Mouse (Mus musculus) lung, postnatal 10 days (tissue): ENCODE measurements around the gene Celf5.

ENCODE experiments used
- DNase-seq: peaks from one replicate; pipeline ENCODE4 v3.0.0; 2021

The Celf5 gene

DNA sequence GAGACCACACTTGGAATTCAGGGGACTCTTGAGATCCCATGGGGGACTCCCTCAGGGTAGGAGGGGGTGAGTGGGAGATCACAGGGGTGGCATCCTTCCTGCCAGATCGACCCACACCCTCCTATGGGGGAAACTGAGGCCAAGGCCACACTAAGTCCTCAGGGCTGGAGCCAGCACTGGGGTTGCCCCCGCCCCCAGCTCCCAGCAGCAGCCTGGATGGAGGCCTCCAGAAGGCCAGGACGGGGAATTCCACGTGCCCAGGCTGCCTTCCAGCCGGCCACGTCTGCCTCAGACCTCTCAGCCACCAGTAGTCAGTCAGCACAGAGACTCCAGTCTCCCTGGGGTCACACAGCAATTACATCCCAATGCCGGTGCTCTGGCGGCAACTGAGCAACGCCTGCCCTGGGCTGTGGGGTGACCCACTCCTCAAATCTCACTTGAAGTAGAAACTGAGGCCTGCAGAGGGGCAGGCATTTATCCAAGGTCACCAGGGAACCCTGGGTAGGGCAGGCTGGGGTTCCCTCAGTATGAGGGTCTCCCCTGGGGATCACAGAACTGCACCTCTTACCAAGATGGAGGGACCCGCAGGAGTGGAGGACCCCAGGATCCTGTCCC lies 57.2 kb downstream of the Celf5 start:
- peak; percentile 49 for DNase-seq

DNA sequence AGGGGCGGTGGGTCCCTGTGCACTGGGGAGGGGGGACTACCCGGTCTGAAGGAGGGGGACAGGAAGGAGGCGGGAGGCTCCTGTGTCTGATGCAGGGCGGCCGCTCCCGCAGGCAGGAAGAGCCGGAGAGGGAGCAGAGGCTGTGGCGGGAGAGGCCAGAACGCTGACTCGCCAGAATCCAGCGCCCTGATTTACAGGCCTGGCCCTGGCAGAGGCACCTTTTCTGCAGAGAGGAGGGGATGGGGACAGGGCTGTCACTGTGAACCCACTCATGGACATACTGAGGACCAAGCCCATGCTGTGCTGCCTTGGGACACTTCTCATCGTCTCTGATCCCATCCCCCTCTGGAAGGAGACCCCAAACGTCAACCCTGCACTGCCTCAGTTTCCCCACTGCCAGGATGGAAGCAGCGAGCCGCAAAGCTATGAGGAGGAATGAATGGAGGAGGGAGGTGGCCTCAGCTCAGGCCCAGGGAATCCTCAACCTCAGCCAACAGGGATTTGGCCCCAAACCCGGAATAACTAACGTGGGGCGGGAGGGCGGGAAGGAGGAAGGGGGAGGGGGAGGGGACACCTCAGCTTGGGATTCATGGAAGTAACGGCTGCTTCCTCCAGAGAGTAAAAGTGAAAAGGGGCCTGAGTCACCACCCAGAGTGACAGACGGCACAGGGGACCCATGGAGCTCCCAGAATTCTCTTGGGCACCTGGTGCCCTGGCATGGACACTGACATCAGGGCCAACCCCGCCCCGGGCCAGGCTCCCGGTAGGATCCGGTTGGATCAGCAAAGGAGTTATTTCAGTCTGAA lies 58.1 kb downstream of the Celf5 start:
- peak; percentile 71 for DNase-seq

DNA sequence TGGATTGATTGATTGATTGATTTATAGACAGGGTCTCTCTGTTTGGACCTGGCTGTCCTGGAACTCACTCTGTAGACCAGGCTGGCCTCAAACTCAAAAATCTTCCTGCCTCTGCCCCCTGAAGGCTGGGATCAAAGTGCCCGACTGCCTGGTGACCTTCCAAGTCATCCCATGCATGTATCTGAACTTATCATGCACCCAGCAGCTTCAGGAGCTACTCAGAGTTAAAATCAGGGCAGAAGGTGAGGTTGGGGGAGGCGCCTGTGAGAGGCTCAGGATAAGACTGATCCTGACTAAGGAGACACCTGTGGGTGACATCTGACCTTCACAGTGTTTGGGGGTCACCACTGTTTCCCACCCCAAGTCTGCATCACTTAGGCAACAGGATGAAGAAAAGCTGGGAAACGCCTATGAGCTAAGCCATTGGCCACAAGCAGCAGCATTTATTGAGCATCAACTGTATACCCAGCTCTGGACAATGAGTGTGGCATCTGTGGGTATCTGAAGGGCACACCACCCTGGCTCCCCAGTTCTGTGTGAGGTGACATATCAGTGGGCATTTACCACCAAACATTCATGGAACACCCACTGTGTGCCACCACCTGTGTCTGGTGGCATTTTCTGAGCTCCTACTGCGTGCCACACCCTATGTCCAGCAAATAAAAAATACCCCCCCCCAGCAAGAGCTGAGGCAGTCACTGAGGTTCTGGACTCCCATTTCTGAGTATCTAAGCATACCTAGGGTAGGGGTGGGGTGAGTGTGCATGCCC lies 58.8 kb downstream of the Celf5 start:
- peak; percentile 2 for DNase-seq

- peak; percentile 2 for DNase-seq
Observed at GRCm38 (mm10) chr10:81422661-81423217, 59.8 kb downstream of the Celf5 start.

- peak; percentile 48 for DNase-seq
Observed at GRCm38 (mm10) chr10:81422191-81422590, 60.3 kb downstream of the Celf5 start.

GRCm38 (mm10) chr10:81421797-81422100 lies 60.8 kb downstream of the Celf5 start:
- peak; percentile 18 for DNase-seq

DNA sequence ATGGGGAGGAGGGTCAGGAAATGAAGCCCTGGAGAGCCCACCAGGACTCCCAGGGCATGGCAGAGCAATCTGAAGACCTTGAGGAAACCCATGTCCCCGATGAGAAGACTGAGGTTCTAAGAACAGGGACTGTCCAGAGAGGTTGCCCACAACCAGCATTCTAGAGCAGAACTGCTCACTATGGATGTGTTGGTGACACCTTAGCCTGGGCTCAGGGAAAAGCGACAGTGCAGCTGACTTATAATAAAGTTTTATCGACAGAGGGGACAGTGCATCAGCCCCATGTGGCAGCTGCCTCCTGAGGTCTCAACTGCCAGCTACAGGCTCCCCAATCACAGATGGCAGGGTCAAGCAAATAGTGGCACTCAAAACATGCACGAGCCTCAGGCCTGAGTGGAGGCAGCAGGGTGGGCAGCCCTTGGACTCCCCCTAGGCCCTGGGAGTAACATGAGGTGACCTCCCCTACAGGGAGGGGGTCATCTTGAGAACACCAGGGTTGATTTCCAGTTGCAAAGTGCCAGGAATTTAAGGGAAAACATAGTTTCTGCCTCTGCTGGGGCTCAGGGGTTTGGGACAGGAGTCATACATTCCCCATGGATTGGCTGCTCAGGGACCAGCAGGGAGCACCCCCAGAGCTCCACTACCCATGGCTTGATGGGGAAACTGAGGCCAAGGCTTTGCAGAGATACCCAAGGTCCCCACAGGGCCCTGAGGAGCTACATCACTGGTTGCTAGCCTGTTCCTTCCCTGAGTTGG lies 61.3 kb downstream of the Celf5 start:
- peak; percentile 3 for DNase-seq

DNA sequence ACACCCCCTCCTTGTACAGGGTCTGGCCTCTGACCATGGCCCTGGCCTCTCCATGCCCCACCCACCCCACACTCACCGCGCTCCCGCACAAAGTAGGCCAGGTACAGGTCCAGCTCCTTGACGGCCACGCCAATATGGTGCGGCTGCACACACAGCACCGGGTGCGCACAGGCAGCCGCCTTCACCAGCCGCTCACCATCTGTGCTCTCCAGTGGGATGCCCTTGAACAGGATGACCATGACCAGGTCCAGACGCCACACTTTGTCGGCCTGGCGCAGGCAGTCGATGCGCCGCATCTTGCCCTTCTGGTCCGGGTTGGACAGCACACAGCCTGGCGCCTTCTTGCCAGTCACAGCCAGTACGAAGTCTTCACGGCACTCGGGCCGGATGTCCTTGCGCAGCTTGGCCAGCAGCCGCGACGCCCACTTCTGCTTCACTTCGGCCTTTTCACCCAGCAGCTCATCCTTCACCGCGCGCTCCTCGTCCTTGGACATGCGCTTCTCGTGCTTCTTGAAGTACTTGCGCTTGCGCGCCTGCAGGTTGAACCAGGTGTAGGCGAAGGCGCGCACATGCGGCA lies 62.2 kb downstream of the Celf5 start:
- DNase-seq = peak; percentile 67

DNA sequence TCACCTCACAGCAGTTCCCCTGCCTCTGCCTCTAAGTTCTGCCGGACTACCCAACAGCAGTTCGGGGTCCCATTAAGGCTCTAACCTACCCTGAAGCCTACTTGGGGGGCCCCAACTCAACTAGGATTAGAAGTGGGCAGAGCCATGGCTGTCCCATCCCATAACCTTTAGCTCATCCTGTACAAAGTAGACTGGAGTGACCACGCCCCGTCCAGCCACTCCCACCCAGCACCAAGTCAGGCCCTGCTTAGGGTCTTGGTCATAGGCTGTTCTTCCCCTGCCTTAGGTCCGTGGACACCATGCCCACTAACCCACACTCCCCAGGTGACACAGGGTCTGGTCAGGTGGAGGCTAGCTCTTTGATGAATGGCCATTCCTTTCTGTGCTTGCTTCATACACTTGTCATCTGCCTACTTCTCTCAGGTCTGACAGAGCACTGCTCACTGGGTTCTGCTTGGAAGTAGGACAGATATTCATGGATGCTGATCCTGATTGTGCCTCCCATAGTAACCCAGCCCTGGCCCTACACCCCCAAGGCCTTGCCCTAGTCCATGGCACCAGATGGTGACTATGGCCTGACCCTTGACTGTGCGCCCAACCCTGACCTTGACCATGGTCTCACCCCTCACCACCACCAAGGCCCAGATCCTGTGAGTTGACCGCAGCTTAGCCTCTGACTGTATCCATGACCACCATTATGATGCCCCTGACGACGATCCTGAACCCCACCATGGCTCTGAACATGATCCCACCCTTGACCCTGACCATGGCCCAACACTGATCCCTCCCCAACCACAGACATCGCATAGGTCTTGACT lies 63.2 kb downstream of the Celf5 start:
- peak; percentile 7 for DNase-seq

DNA sequence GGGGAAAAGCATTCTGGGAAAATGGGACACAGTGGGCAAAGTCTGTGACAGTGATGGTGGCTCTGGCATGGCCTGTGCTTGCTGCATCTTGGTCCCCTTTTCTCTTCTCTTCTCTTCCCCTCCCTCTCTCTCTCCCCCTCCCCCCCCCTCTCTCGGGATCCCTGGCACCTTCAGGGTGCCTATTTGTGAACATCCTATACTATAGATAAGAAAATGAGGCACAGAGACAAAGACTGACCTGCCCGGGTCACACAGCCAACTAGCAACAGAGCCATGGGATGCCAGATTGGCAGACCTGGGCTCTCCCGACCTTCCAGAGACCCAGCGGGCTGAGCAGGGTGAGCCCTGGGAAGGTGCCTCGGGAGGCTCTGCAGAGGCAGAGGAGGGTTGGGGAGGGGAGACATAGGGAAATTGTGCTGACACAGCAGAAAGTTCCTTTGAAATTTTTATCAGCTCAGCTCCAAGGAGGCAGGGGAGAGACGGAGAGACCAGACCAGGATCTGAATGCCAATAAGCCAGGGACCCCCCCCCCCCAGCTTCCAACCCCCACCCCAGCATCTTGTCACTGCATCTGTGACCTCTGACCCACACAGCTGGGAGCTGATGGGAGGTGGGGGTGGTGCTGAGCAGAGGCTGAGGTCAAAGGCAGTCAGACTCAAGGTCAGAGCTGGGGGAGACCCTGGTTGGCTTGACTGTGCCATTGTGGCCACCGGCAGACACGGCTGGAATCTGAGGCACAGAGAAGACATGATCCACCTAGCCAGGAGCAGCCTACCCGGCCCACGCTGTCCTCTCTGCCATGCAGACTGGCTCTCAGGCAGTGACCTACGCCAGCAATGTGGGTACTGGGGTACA lies 64.1 kb downstream of the Celf5 start:
- DNase-seq = no peak

DNA sequence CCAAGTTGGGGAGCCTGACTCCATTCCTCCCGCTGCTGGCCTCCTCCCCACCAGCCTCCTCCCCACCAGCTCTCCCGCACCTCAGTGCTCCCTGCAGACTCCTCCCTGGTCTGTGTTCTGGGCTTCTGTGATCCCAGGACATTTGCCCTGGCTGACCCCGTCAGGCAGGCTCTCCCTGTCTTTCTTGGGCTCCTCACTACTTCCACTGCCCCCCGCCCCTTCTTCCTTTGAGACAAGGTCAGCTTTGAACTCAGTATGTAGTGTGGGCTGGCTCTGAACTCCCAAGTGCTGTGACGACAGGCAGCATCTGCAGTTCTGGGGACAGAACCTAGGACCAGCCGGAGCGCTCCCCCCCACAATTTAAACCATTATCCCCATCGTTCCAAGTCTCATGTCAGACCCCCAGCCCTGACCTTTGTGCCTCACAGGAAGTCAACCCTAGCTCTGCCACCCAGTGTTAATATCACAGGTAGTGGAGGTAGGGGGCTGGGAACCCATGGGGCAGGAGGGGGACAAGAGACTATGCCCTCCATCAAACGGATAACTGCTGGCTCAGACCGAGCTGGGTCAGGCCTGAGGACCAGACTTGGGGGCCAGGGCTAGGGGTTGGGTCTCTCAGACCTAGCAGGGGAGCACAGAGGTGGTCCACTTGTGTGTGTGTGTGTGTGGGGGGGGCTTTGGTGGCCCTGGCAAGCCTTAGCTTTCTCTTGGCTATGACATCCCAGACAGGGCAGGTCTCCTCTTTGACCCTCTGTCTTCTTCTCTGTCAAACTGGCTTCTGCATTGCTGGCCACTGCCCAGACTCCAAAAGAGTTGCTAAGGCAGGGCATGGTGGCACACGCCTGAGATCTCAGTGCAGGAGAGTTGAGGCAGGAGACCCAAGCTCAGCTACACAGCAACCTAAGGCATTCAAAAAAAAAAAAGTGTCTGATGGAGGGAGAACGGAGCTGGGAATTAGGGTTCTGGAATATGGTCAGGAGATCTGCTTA lies 65.0 kb downstream of the Celf5 start:
- DNase-seq = peak; percentile 7

GRCm38 (mm10) chr10:81416581-81417226 lies 65.8 kb downstream of the Celf5 start:
- peak; percentile 91 for DNase-seq

DNA sequence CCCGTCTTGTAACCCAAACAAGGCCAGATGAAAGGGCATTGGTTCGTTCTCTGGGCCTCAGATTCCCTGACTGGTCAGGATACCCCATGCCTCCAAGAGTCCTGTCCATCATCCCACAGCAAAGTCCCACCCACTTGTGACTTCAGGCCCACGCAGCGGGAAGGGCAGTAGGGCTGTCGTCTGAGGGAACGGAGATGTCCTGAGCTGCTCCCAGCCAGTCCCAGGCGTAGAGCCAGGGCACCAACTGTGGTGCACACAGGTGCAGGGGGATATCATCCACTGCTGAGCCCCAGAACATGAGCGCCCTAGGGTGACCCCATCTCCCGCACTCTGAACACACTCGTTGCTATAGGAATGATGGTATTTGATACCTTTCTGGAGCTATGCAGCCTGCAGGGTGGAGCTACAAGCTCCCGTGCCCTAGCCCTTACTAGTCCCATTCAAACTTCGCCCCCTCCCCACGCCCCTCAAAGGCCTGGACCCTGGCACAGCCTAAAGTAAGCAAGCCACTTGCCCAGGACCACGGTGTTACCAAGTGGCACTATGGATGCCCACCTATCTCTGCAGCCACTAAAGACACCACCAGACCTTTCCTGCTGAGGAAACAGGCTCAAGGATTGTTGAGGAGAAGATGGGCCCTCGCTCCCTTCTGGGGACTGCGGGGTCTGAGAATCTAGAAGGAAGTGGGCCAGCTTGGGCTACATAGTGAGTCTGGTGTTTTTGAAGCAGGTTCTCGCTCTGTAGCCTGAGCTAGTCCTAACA lies 66.8 kb downstream of the Celf5 start:
- DNase-seq = peak; percentile 63

DNA sequence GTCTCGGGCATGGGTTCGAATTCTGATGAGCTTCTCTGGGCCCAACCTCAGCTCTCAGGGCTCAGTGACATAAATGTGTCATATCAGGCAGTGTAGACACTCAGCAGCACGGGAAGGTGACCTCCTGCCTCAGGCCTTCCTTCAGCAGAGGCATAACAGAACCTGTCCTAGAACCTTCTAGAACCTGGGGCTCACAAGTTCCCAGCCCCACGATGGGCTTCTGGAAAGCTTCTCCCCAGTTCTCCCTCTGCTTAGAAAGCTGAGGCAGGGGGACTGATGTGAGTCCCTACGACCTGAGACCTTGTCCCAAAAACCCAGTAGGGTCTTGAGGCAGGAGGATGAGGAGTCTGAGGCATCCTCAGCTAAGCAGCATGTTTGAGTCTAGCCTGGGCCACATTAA lies 67.4 kb downstream of the Celf5 start:
- no peak for DNase-seq

DNA sequence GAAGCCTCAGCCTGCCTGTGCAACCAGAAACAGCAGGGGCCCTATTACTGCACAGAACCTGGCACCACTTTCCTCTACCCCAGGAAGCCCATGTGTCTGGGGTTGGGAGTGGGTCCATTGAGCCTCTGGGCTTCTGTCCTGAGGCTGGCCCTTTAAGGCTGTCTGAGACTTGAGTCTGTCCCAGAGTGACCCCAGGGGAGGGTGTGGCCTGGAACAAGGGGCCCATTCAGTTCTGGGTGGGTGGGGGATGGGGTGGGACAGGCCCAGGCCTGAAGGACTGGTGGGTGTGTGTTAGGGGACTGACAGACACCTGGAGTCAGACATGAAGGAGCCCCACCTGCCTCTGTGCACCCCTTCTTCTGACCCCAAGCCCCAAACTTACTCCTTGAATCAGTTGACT lies 67.8 kb downstream of the Celf5 start:
- DNase-seq = peak; percentile 85

GRCm38 (mm10) chr10:81413310-81414261 lies 68.9 kb downstream of the Celf5 start:
- peak; percentile 96 for DNase-seq
